8 mouse cellular contexts compared by ENCODE assay signal in genomic region chr2:151977689-151978440, GRCm38 (mm10). TPM values are rescaled to one million over a fixed set of nuclear protein-coding genes. Genes with fewer than 3 reads are reported as not detected.
DNase-seq lines count a peak whose midpoint lies in the region; ATAC-seq and TF ChIP-seq lines count a peak whose summit lies in the region.

No protein-coding gene starts in this region.

- no peak overlapping the region for H3K27ac ChIP-seq in liver, adult 2 months (replicated peaks; ENCODE audit: insufficient read depth, low read depth, low read length)
- no peak overlapping the region for H3K27ac ChIP-seq in heart, embryonic 13.5 days (replicated peaks)

- H3K4me3 ChIP-seq in liver, adult 2 months (ENCODE audit: insufficient read depth, low read depth, low read length) = no peak overlapping the region
- H3K4me3 ChIP-seq in heart, embryonic 13.5 days = no peak overlapping the region

- no peak for TF ChIP-seq CTCF in liver, adult 2 months (IDR thresholded peaks at IDR 0.05; ENCODE audit: low read depth, low read length)

- peaks cover 3% of the 10 kb centered on the region; the same call in 1 of the 2 replicates for H3K79me2 ChIP-seq in liver, adult 2 months (ENCODE audit: control insufficient read depth, insufficient read depth, low read length)

- DNase-seq in liver, adult 2 months (ENCODE audit: extremely low read depth, low read depth, low spot score) = peak; percentile 63
- no peak for DNase-seq in liver
- peak; percentile 82 to 85 for DNase-seq in cerebellum, adult 18-20 months
- DNase-seq in lung, postnatal 14 days = peak; percentile 49
- DNase-seq in adrenal gland, postnatal 14 days = no peak
- DNase-seq in layer of hippocampus, postnatal 25 days (ENCODE audit: extremely low spot score in 1 of 2, low spot score in 1 of 2) = no peak
- no peak for DNase-seq in right cerebral cortex, adult 2 months (ENCODE audit: low spot score in 2 of 2)

- H3K4me1 ChIP-seq in liver, adult 2 months (ENCODE audit: control insufficient read depth, insufficient read depth, low read length) = peaks cover 29% of the 10 kb centered on the region
- peaks cover 43% of the 10 kb centered on the region for H3K4me1 ChIP-seq in heart, embryonic 13.5 days

- WGBS in liver, adult 2 months = 63% methylated on average over 4 of the region's 4 CpGs
- WGBS in heart, embryonic 13.5 days = 78% methylated on average over 4 of the region's 4 CpGs

- no peaks in the 10 kb centered on the region for H3K36me3 ChIP-seq in liver, adult 2 months (ENCODE audit: control insufficient read depth, insufficient read depth, low read length)
- peaks cover 2% of the 10 kb centered on the region; the same call in 1 of the 2 replicates for H3K36me3 ChIP-seq in heart, embryonic 13.5 days

- no peaks in the 10 kb centered on the region for H3K27me3 ChIP-seq in liver, adult 2 months (ENCODE audit: control insufficient read depth, insufficient read depth, low read length)
- peaks cover 35% of the 10 kb centered on the region for H3K27me3 ChIP-seq in heart, embryonic 13.5 days (replicated peaks)

- peak overlapping the region; percentile 94; the same call in 1 of the 2 replicates for H3K4me2 ChIP-seq in heart, embryonic 13.5 days

- ATAC-seq in heart, embryonic 13.5 days (ENCODE audit: extremely low read depth, insufficient number of reproducible peaks, low FRiP score, low TSS enrichment) = no peak

- H3K9me3 ChIP-seq in heart, embryonic 13.5 days = no peaks in the 10 kb centered on the region

- no peak for TF ChIP-seq POLR2A in liver, adult 2 months (IDR thresholded peaks at IDR 0.05; ENCODE audit: extremely low read depth, insufficient read depth, low read length)

- no peak overlapping the region for H3K9ac ChIP-seq in liver, adult 2 months (ENCODE audit: low read depth, low read length)
- H3K9ac ChIP-seq in heart, embryonic 13.5 days = peak overlapping the region; percentile 65

RNA-seq across cellular contexts. Expression of gene Fam110a, which starts 2.2 kb away (rescaled TPM):
- total RNA-seq in liver, adult 2 months (2014; rRNA removed) = 0.83 and 1.3 TPM in 2 replicates
- polyA plus RNA-seq in liver, adult 2 months (2012; rRNA removed) = 3.3 and 5.5 TPM in 2 replicates
- 9.3 and 10.2 TPM in 2 replicates for polyA plus RNA-seq in heart, embryonic 13.5 days (2015; fragmentation: Nextera tagmentation; extraction: Ambion mirVana)
- total RNA-seq in adrenal gland, postnatal 14 days (2021) = 8.2 and 8.5 TPM in 2 replicates
- total RNA-seq in layer of hippocampus, postnatal 25 days (2021) = 1 to 10 TPM; 7.7 to 8.5 TPM

RNA-seq across cellular contexts. Expression of gene Slc52a3, which starts 18.4 kb away (rescaled TPM):
- total RNA-seq in liver, adult 2 months (2014; rRNA removed) = 0.18 and 0.20 TPM in 2 replicates
- polyA plus RNA-seq in liver, adult 2 months (2012; rRNA removed) = 0.48 and 0.62 TPM in 2 replicates
- polyA plus RNA-seq in heart, embryonic 13.5 days (2015; fragmentation: Nextera tagmentation; extraction: Ambion mirVana) = 0.17 and 0.25 TPM in 2 replicates
- total RNA-seq in adrenal gland, postnatal 14 days (2021) = 1.6 and 2.4 TPM in 2 replicates
- 1 to 10 TPM; 2.6 TPM for total RNA-seq in layer of hippocampus, postnatal 25 days (2021)

Comparison
In these comparisons a context has a peak if more than half of its experiments do, and no peak if none do; other contexts are left out.
1. DNase-seq: peak in liver, adult 2 months (single experiment), cerebellum, adult 18-20 months (2 of 2) and lung, postnatal 14 days (single experiment); none in liver (single experiment), adrenal gland, postnatal 14 days (single experiment), layer of hippocampus, postnatal 25 days (0 of 2) and right cerebral cortex, adult 2 months (0 of 2).